10 mouse cellular contexts compared by ENCODE assay signal in the genomic region with DNA sequence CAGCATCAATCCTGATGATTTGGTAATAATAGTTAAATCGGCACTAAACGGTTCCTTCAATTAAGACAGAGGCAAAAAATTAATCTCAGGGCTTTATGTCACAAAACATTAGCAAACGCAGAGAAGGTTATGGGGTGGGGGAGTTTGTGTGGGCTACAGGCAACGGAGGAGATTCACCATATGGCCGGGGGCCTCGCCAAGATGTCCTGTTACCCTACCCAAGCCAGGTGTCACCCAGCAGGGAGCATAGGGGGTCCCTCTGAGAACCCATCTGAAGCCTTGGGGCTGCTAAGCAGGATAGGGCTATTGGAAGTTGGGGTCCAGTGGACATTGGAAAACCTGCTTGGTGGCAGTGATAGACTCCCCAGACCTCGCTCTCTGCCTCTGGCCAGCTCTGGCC. TPM values are rescaled to one million over a fixed set of nuclear protein-coding genes. Genes with fewer than 3 reads are reported as not detected.
A peak's percentile ranks its signal among the peaks of the same experiment; 100 is the strongest.
DNase-seq lines count a peak whose midpoint lies in the region; ATAC-seq lines count a peak whose summit lies in the region.
"Had no signal": no experiment of that assay in that cellular context is flagged by ENCODE, and none has a peak within 500 bp of the region (broad histone marks: within the 10 kb centered on the region; RNA-seq: fewer than 3 reads in every experiment).

No protein-coding gene starts in this region.

- peak; percentile 41 to 60 for DNase-seq in cerebellum, postnatal 25 days
- DNase-seq in cerebellum, adult 18-20 months, result no peak
- DNase-seq in lung, postnatal 4 days, result no peak
- DNase-seq in c-Kit-positive CD71-positive TER-119-positive erythroid progenitor cells, embryonic 14.5 days (ENCODE audit: low spot score), result no peak
- DNase-seq in cerebellum, adult 11-12 months, result no peak

- H3K27me3 ChIP-seq in lung, embryonic 15.5 days, result no peaks in the 10 kb centered on the region
- H3K27me3 ChIP-seq in limb, embryonic 12.5 days, result no peaks in the 10 kb centered on the region
- H3K27me3 ChIP-seq in stomach, embryonic 14.5 days (ENCODE audit: control insufficient read depth, insufficient read depth, low read length), result no peaks in the 10 kb centered on the region
- H3K27me3 ChIP-seq: embryonic facial prominence, embryonic 15.5 days had no signal

- peaks cover 51% of the 10 kb centered on the region for H3K36me3 ChIP-seq in lung, embryonic 15.5 days
- H3K36me3 ChIP-seq in limb, embryonic 12.5 days, result peaks cover 100% of the 10 kb centered on the region
- peaks cover 79% of the 10 kb centered on the region for H3K36me3 ChIP-seq in stomach, embryonic 14.5 days (ENCODE audit: control insufficient read depth, insufficient read depth, low read length)

- H3K4me3 ChIP-seq in lung, embryonic 15.5 days, result no peak overlapping the region
- H3K4me3 ChIP-seq in limb, embryonic 12.5 days (replicated peaks), result no peak overlapping the region
- H3K4me3 ChIP-seq in stomach, embryonic 14.5 days (ENCODE audit: low read depth, low read length), result no peak overlapping the region
- H3K4me3 ChIP-seq: embryonic facial prominence, embryonic 15.5 days had no signal

- H3K4me1 ChIP-seq in lung, embryonic 15.5 days, result peaks cover 19% of the 10 kb centered on the region
- 0 out of 2 replicates have a peak, but pooled peaks cover 18% of the 10 kb centered on the region for H3K4me1 ChIP-seq in limb, embryonic 12.5 days (replicated peaks)
- H3K4me1 ChIP-seq in stomach, embryonic 14.5 days (ENCODE audit: control insufficient read depth, insufficient read depth, low read length), result no peaks in the 10 kb centered on the region

- no peak for ATAC-seq in lung, embryonic 15.5 days (ENCODE audit: borderline replicate concordance, extremely low read depth, low FRiP score, low TSS enrichment)
- no peak for ATAC-seq in limb, embryonic 12.5 days (ENCODE audit: insufficient number of reproducible peaks, insufficient read depth, low FRiP score, low TSS enrichment, low read depth)
- no peak for ATAC-seq in stomach, embryonic 14.5 days (ENCODE audit: insufficient number of reproducible peaks, insufficient read depth, low FRiP score, low read depth)

- H3K4me2 ChIP-seq in lung, embryonic 15.5 days, result no peak overlapping the region
- H3K4me2 ChIP-seq in limb, embryonic 12.5 days, result no peak overlapping the region
- no peak overlapping the region for H3K4me2 ChIP-seq in stomach, embryonic 14.5 days (replicated peaks; ENCODE audit: low read depth, low read length)
- H3K4me2 ChIP-seq: embryonic facial prominence, embryonic 15.5 days had no signal

- no peak overlapping the region for H3K9ac ChIP-seq in lung, embryonic 15.5 days
- H3K9ac ChIP-seq in limb, embryonic 12.5 days (replicated peaks), result no peak overlapping the region
- no peak overlapping the region for H3K9ac ChIP-seq in stomach, embryonic 14.5 days (replicated peaks; ENCODE audit: low read depth, low read length)
- H3K9ac ChIP-seq: embryonic facial prominence, embryonic 15.5 days; liver, embryonic 14.5 days had no signal

- H3K9me3 ChIP-seq in lung, embryonic 15.5 days, result no peaks in the 10 kb centered on the region
- no peaks in the 10 kb centered on the region for H3K9me3 ChIP-seq in limb, embryonic 12.5 days
- H3K9me3 ChIP-seq in stomach, embryonic 14.5 days (ENCODE audit: control insufficient read depth, low read depth, low read length), result no peaks in the 10 kb centered on the region
- H3K9me3 ChIP-seq: embryonic facial prominence, embryonic 15.5 days had no signal

- 88% methylated on average over 7 of the region's 7 CpGs for WGBS in lung, embryonic 15.5 days
- WGBS in limb, embryonic 12.5 days, result 81% methylated on average over 7 of the region's 7 CpGs
- 81% methylated on average over 7 of the region's 7 CpGs for WGBS in stomach, embryonic 14.5 days

- H3K27ac ChIP-seq in lung, embryonic 15.5 days, result peak overlapping the region; percentile 39
- H3K27ac ChIP-seq in limb, embryonic 12.5 days, result peak overlapping the region; percentile 64
- H3K27ac ChIP-seq in stomach, embryonic 14.5 days (ENCODE audit: low read length), result peak overlapping the region; percentile 30; the same call in 1 of the 2 replicates
- H3K27ac ChIP-seq: embryonic facial prominence, embryonic 15.5 days; liver, embryonic 14.5 days had no signal

RNA-seq across cellular contexts. Expression of gene Bahcc1, which starts 48.0 kb away (rescaled TPM):
- polyA plus RNA-seq in lung, embryonic 15.5 days (2015; fragmentation: Nextera tagmentation; extraction: Ambion mirVana), result 8.7 and 9.2 TPM in 2 replicates
- 18.3 and 18.5 TPM in 2 replicates for polyA plus RNA-seq in limb, embryonic 12.5 days (2016; fragmentation: Nextera tagmentation; extraction: Ambion mirVana)
- 12.2 and 13.4 TPM in 2 replicates for polyA plus RNA-seq in stomach, embryonic 14.5 days (2014; fragmentation: Nextera tagmentation; extraction: Ambion mirVana)

Comparison
In these comparisons a context has a peak if more than half of its experiments do, and no peak if none do; other contexts are left out.
1. DNase-seq: peak in cerebellum, postnatal 25 days (2 of 2); none in cerebellum, adult 18-20 months (0 of 2), lung, postnatal 4 days (0 of 2), c-Kit-positive CD71-positive TER-119-positive erythroid progenitor cells, embryonic 14.5 days (single experiment) and cerebellum, adult 11-12 months (single experiment).
2. Peak in every context shown above with its lines, with median percentiles within 50 percentile points of each other: H3K27ac ChIP-seq.